1 mouse cellular context compared by ENCODE assay signal in genomic region chr2:110017616-110018505, GRCm38 (mm10).
TF ChIP-seq lines count a peak whose summit lies in the region.

TSS of gene Ccdc34 (plus strand) at chr2:110017817.

TF ChIP-seq in CH12.LX, 34 proteins besides CTCF, POLR2A, EP300 and RAD21 (continued from another document):
- TF ChIP-seq UBTF (IDR thresholded peaks at IDR 0.05; ENCODE audit: low read depth, low read length) (no peak), MAX (IDR thresholded peaks at IDR 0.05; ENCODE audit: low read length) (no peak; the same call in 1 of the 2 replicates), MEF2A (IDR thresholded peaks at IDR 0.05; ENCODE audit: borderline replicate concordance, low read depth, low read length) (no peak), CHD2 (IDR thresholded peaks at IDR 0.05; ENCODE audit: low read length) (no peak), KAT2A (IDR thresholded peaks at IDR 0.05; ENCODE audit: insufficient replicate concordance, low read length) (0 out of 2 replicates have a peak, but pooled peaks have one; percentile 68), MXI1 (IDR thresholded peaks at IDR 0.05; ENCODE audit: low read depth, low read length) (peak; percentile 95), GABPA (IDR thresholded peaks at IDR 0.05; ENCODE audit: insufficient replicate concordance, low read depth, low read length) (no peak)
TF ChIP-seq in CH12.LX: peak in this region for 10.
